Mouse (Mus musculus) heart, embryonic 13.5 days (tissue): ENCODE results near the gene Plxna4. TPM values are rescaled to one million over a fixed set of nuclear protein-coding genes. Genes with fewer than 3 reads are reported as not detected.

Experiments
- ATAC-seq: fragments of 200-750 bp; cut with Nextera tagmentation; 2 replicates; pipeline ENCODE4 v1.8.0; 2017; ENCODE audit warnings: moderate TSS enrichment; ENCODE audit not compliant: insufficient number of reproducible peaks, low FRiP score, low TSS enrichment; ENCODE audit errors: extremely low read depth
- H3K27ac ChIP-seq: fragments of 300-500 bp; sonication (generic); replicated peaks from 2 replicates; pipeline ENCODE4 v1.5.1; 2015; ENCODE audit warnings: moderate library complexity, mild to moderate bottlenecking, inconsistent platforms
- H3K27me3 ChIP-seq: fragments of 300-500 bp; sonication (generic); replicated peaks from 2 replicates; pipeline ENCODE4 v1.6.1; 2015; ENCODE audit warnings: mild to moderate bottlenecking, inconsistent platforms
- H3K36me3 ChIP-seq: fragments of 300-500 bp; sonication (generic); 2 replicates; pipeline ENCODE4 v1.6.1; 2015; ENCODE audit warnings: mild to moderate bottlenecking, inconsistent platforms
- H3K4me1 ChIP-seq: fragments of 300-500 bp; sonication (generic); 2 replicates; pipeline ENCODE4 v1.6.1; 2015; ENCODE audit warnings: inconsistent platforms
- H3K4me2 ChIP-seq: fragments of 300-500 bp; sonication (generic); 2 replicates; pipeline ENCODE4 v1.6.1; 2015; ENCODE audit warnings: inconsistent platforms, mild to moderate bottlenecking, moderate library complexity
- H3K4me3 ChIP-seq: fragments of 300-500 bp; sonication (generic); 2 replicates; pipeline ENCODE4 v1.5.1; 2015; ENCODE audit warnings: moderate library complexity, mild to moderate bottlenecking, inconsistent platforms
- H3K9ac ChIP-seq: fragments of 300-500 bp; sonication (generic); 2 replicates; pipeline ENCODE4 v1.6.1; 2015; ENCODE audit warnings: inconsistent platforms, mild to moderate bottlenecking, moderate library complexity
- H3K9me3 ChIP-seq: fragments of 300-500 bp; sonication (generic); 2 replicates; pipeline ENCODE4 v1.6.1; 2016; ENCODE audit warnings: inconsistent platforms
- WGBS: fragments of 180-500 bp; shearing (Covaris S2); methylation state at CpG from one replicate; pipeline ENCODE4 v1.1.7; 2015; ENCODE audit warnings: mixed read lengths; 5-methylcytosine and 5-hydroxymethylcytosine counted together
- polyA plus RNA-seq: library from polyadenylated mRNA; unstranded; fragments of >200 nt; fragmentation: Nextera tagmentation; extraction: Ambion mirVana; gene quantifications from 2 replicates; pipeline ENCODE4 v1.2.1, GENCODE M21; 2015

Plxna4 gene
- polyA plus RNA-seq, 1 experiment from 2014 or later, result 5.5 TPM

GRCm38 (mm10) chr6:32251674-32252073 is 336.3 kb downstream of the Plxna4 start:
- Histone ChIP-seq H3K4me2 (no peak overlapping the region), H3K27me3 (no peaks in the 10 kb centered on the region), H3K4me1 (no peaks in the 10 kb centered on the region), H3K9me3 (no peaks in the 10 kb centered on the region), H3K27ac (no peak overlapping the region), H3K9ac (no peak overlapping the region), H3K4me3 (no peak overlapping the region), H3K36me3 (no peaks in the 10 kb centered on the region)
- 82% methylated on average over 10 of the region's 10 CpGs for WGBS
- ATAC-seq, result no peak

GRCm38 (mm10) chr6:32246036-32246435 is 342.0 kb downstream of the Plxna4 start:
- Histone ChIP-seq H3K27me3 (no peaks in the 10 kb centered on the region), H3K9me3 (no peaks in the 10 kb centered on the region), H3K4me1 (peaks cover 10% of the 10 kb centered on the region), H3K4me3 (no peak overlapping the region), H3K4me2 (no peak overlapping the region), H3K9ac (no peak overlapping the region), H3K36me3 (no peaks in the 10 kb centered on the region), H3K27ac (no peak overlapping the region)
- no peak for ATAC-seq
- 52% methylated on average over 6 of the region's 6 CpGs for WGBS

GRCm38 (mm10) chr6:32243040-32243439 is 345.0 kb downstream of the Plxna4 start:
- 81% methylated on average over 2 of the region's 2 CpGs for WGBS
- H3K27me3 ChIP-seq, result no peaks in the 10 kb centered on the region
- no peak overlapping the region for H3K4me3 ChIP-seq
- peaks cover 10% of the 10 kb centered on the region for H3K4me1 ChIP-seq
- H3K27ac ChIP-seq, result no peak overlapping the region
- no peaks in the 10 kb centered on the region for H3K36me3 ChIP-seq
- no peaks in the 10 kb centered on the region for H3K9me3 ChIP-seq
- no peak overlapping the region for H3K9ac ChIP-seq
- no peak for ATAC-seq
- no peak overlapping the region for H3K4me2 ChIP-seq

- no peaks in the 10 kb centered on the region for H3K9me3 ChIP-seq
- no peak for ATAC-seq
- H3K36me3 ChIP-seq, result peaks cover 43% of the 10 kb centered on the region
- no peak overlapping the region for H3K27ac ChIP-seq
- no peaks in the 10 kb centered on the region for H3K27me3 ChIP-seq
- WGBS, result 83% methylated on average over 2 of the region's 2 CpGs
- no peaks in the 10 kb centered on the region for H3K4me1 ChIP-seq
- H3K4me3 ChIP-seq, result no peak overlapping the region
- H3K4me2 ChIP-seq, result no peak overlapping the region
- no peak overlapping the region for H3K9ac ChIP-seq
These were observed 356.6 kb downstream of the Plxna4 start for GRCm38 (mm10) chr6:32231383-32231782.

DNA sequence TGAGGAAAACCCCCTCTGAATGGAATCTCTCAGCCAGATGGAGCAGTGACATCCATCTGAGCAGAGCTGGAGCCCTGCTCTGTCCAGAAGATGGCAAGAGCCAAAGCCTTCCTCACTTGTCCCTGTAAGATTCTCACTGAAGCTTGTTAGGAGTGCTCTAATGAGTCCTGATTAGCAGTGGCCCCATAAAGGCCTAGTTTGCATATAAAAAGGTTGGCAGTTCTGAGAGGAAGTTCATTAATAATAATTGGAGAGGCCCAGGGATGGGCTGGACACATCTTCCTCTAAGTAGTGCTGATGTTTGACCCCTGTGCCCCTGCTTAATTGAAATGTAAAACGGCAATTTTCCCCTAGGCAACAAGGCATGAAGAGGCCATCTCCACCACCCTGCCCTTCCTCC is 361.4 kb downstream of the Plxna4 start:
- no peaks in the 10 kb centered on the region for H3K9me3 ChIP-seq
- no peak overlapping the region for H3K27ac ChIP-seq
- ATAC-seq, result no peak
- no peak overlapping the region for H3K9ac ChIP-seq
- 56% methylated on average over 1 of the region's 1 CpGs for WGBS
- no peaks in the 10 kb centered on the region for H3K27me3 ChIP-seq
- H3K4me1 ChIP-seq, result peaks cover 10% of the 10 kb centered on the region
- H3K4me3 ChIP-seq, result no peak overlapping the region
- no peak overlapping the region for H3K4me2 ChIP-seq
- H3K36me3 ChIP-seq, result peaks cover 36% of the 10 kb centered on the region

DNA sequence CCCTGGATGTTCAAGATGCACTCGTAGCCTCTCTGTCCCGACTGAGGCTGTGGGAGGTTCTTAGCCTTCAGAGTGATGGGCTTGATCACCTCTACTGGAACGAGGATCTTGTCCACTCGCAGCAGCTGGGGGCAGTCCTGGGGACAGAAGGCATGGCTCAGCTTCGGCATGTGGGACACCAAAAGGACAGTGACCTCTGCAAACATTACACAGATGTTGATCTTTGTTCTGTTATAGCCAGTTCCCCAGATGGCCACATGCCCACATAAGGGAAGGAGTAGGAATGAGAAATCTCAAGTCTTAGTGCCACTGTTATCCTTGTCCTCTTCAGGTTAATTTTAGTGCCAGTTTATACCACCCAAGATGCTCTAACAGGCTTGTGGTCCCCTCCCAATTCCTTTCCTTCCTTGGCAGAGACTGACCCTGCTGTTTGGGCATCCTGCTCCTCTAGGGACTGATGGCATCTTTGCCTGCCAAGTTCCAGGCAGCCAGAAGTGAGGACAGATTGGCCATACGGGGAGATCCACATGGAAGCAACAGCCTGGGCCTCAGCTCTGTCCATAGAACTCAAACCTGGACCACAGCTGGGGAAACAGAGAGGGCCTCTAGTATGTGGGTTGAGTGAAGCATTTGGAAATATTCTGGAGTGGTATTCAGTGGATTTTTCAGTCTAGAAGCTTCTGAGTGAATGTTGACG is 363.8 kb downstream of the Plxna4 start:
- no peak for ATAC-seq
- WGBS, result 77% methylated on average over 7 of the region's 7 CpGs
- Histone ChIP-seq H3K27ac (no peak overlapping the region), H3K4me3 (no peak overlapping the region), H3K9me3 (no peaks in the 10 kb centered on the region), H3K36me3 (peaks cover 28% of the 10 kb centered on the region), H3K9ac (no peak overlapping the region), H3K4me1 (peaks cover 19% of the 10 kb centered on the region), H3K27me3 (no peaks in the 10 kb centered on the region), H3K4me2 (no peak overlapping the region)

GRCm38 (mm10) chr6:32220765-32221164 is 367.2 kb downstream of the Plxna4 start:
- WGBS, result 56% methylated on average over 8 of the region's 8 CpGs
- H3K27me3 ChIP-seq, result no peaks in the 10 kb centered on the region
- H3K4me3 ChIP-seq, result no peak overlapping the region

DNA sequence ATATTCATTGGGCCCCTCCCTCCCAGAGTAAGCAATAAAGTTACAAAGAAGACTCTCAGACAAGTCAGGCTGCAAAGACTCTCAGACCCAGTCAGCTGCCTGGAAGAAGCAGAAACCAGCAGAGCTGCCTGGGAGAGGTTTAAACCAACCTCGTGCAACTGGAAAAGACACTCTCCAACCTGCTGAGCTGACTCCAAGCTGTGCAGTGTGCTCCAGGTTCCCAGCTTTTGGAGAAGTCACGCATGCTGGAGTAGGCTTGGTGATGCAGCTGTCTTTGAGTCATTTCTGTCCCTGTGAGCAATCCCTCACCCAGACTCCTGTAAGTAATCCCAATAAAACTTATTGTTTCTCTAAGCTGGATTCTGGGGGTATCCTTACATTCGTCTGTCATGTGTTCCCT is 369.4 kb downstream of the Plxna4 start:
- H3K36me3 ChIP-seq, result peaks cover 29% of the 10 kb centered on the region
- 70% methylated on average over 3 of the region's 3 CpGs for WGBS

More at GRCm38 (mm10) chr6:32220765-32221164, 367.2 kb downstream of the Plxna4 start:
- Histone ChIP-seq H3K4me2 (no peak overlapping the region), H3K9me3 (no peaks in the 10 kb centered on the region), H3K36me3 (peaks cover 26% of the 10 kb centered on the region; the same call in 1 of the 2 replicates), H3K9ac (no peak overlapping the region), H3K4me1 (peaks cover 20% of the 10 kb centered on the region), H3K27ac (0 out of 2 replicates have a peak overlapping the region, but pooled peaks have one; percentile 5)
- no peak for ATAC-seq

DNA sequence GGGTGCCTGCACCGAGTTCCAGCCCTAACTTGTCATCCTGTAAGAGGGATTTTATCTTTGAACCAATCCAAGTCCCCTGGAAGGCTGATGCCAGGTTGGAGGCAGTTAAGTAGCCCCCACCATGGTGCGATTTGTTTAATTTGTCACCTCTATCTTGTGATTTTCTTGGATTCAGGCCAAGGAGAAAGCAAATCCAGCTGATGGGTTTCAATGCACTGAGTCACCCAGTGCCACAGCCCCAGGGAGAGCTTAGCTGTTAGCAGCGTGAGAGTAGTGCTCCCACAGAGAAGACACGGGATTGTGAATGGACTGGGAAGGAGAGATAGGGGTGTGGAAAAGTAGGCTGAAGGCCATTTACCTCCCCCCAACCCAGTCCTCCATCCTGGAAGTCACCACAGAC is 375.6 kb downstream of the Plxna4 start:
- Histone ChIP-seq H3K27ac (no peak overlapping the region), H3K4me3 (no peak overlapping the region), H3K36me3 (peaks cover 37% of the 10 kb centered on the region), H3K4me2 (no peak overlapping the region), H3K9me3 (no peaks in the 10 kb centered on the region), H3K27me3 (no peaks in the 10 kb centered on the region), H3K4me1 (peaks cover 10% of the 10 kb centered on the region), H3K9ac (no peak overlapping the region)
- WGBS, result 27% methylated on average over 4 of the region's 4 CpGs
- ATAC-seq, result no peak; the same call in 1 of the 2 replicates

More for the DNA sequence above, 369.4 kb downstream of the Plxna4 start:
- Histone ChIP-seq H3K27me3 (no peaks in the 10 kb centered on the region), H3K4me2 (no peak overlapping the region), H3K4me3 (no peak overlapping the region), H3K27ac (no peak overlapping the region), H3K9ac (no peak overlapping the region), H3K9me3 (no peaks in the 10 kb centered on the region), H3K4me1 (peaks cover 25% of the 10 kb centered on the region)
- ATAC-seq, result no peak

DNA sequence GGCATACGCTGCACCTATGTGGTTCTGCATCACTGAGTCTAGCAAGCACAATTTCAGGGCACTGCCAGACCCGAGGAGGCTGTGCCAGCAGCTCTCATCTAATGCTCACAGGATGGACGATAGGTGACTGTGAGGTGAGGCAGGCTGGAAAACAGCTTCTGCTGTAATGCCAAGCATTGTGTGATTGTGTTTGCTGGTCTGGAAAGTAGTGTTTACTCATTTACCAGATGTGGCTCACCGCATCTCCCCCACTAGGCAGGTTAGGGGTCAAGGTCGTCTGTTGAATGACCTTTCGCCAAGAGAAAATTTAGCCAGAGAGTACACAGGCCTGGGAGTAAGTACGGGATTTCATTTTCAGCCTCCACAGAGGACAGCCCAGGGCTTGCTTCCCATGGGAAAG is 377.9 kb downstream of the Plxna4 start:
- 81% methylated on average over 7 of the region's 7 CpGs for WGBS
- ATAC-seq, result no peak

DNA sequence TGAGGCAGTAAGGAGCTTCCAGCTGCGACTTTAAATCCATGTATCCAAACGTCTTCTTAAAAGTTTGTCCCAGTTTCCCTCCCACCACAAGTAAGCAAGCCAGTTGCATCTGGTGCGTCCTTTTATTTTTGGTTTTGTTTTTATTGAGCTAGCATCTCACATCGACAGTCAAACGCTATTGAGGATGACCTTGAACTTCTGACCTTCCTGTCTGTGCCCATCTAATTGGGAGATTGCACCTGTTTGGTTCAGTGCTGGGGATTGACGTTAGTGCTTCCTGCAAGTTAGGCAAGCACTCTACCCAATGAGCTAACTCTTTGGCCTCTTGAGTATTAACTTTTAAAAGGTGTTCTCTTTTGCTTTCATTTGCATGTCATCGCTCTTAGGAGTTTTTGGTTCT is 379.0 kb downstream of the Plxna4 start:
- WGBS, result 77% methylated on average over 7 of the region's 7 CpGs

More for the DNA sequence above, 377.9 kb downstream of the Plxna4 start:
- Histone ChIP-seq H3K4me2 (no peak overlapping the region), H3K4me1 (peaks cover 5% of the 10 kb centered on the region), H3K9me3 (no peaks in the 10 kb centered on the region), H3K4me3 (no peak overlapping the region), H3K9ac (no peak overlapping the region), H3K27ac (no peak overlapping the region), H3K27me3 (no peaks in the 10 kb centered on the region), H3K36me3 (peaks cover 38% of the 10 kb centered on the region)

GRCm38 (mm10) chr6:32204253-32204652 is 383.7 kb downstream of the Plxna4 start:
- Histone ChIP-seq H3K4me1 (no peaks in the 10 kb centered on the region), H3K9me3 (no peaks in the 10 kb centered on the region), H3K36me3 (peaks cover 35% of the 10 kb centered on the region), H3K4me3 (no peak overlapping the region), H3K4me2 (no peak overlapping the region), H3K27ac (no peak overlapping the region), H3K27me3 (no peaks in the 10 kb centered on the region), H3K9ac (no peak overlapping the region)
- ATAC-seq, result no peak
- WGBS, result 76% methylated on average over 4 of the region's 4 CpGs

More for the DNA sequence above, 379.0 kb downstream of the Plxna4 start:
- no peak overlapping the region for H3K9ac ChIP-seq
- no peak overlapping the region for H3K4me3 ChIP-seq
- no peak for ATAC-seq
- no peaks in the 10 kb centered on the region for H3K9me3 ChIP-seq
- no peaks in the 10 kb centered on the region for H3K27me3 ChIP-seq
- H3K4me1 ChIP-seq, result peaks cover 5% of the 10 kb centered on the region
- H3K36me3 ChIP-seq, result peaks cover 30% of the 10 kb centered on the region
- no peak overlapping the region for H3K27ac ChIP-seq
- H3K4me2 ChIP-seq, result no peak overlapping the region
